Mouse (Mus musculus) liver, embryonic 14.5 days (tissue): ENCODE data around the gene BC067074.

ENCODE experiments used
- CTCF ChIP-seq: IDR thresholded peaks from 2 replicates; pipeline ENCODE4 v1.5.1; 2016; ENCODE audit warnings: antibody characterized with exemption, low read depth, control low read depth
- EP300 ChIP-seq: IDR thresholded peaks from 2 replicates; pipeline ENCODE4 v1.6.1; 2016; ENCODE audit warnings: antibody characterized with exemption, low read depth

DNA sequence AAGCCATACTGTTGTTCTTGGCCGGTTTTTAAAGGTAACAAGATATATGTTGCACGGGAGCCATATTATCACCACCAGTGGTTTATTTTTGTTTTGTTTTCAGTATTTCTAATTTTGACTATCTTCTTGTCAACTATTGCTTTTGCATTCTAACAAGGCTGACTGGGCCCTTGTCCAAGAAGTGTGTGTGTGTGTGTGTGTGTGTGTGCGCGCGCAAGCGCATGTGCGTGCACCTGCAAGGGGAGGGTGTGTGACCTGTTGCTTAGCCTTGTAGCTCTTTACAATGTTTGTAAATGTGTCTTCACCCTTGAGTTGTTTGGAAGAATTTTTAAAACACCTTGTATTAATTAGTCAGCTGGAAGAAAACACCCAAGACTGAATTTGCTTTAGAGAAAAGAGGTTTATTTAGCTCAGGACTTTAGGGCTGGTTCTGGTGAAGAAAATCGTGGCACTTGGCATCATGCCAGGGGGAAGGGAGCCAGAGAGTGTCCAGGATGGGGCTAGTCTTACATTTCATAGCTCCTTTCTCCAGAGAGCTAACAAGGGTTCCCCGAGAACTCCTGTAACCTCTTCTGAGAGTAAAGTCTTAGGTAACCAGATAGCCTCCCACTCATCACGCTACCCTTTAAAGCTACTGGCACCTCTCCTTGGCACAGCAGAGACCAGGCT lies 3.0 kb downstream of the BC067074 start:
- TF ChIP-seq CTCF = no peak
- no peak for TF ChIP-seq EP300
